22 mouse cellular contexts compared by ENCODE assay signal in genomic region chr6:93548311-93548710, GRCm38 (mm10).
DNase-seq lines count a peak whose midpoint lies in the region; ATAC-seq and TF ChIP-seq lines count a peak whose summit lies in the region.
"Had no signal": no experiment of that assay in that cellular context is flagged by ENCODE, and none has a peak within 500 bp of the region (broad histone marks: within the 10 kb centered on the region; RNA-seq: fewer than 3 reads in every experiment).

No protein-coding gene starts in this region.

- intact Hi-C loops in heart, postnatal 14 days (cut with DNase I): loop anchor here (10.0 kb wide), 2 partner anchors 374 to 674 kb away; no protein-coding TSS in a partner anchor

- no peaks in the 10 kb centered on the region for H3K27me3 ChIP-seq in midbrain, embryonic 11.5 days (ENCODE audit: control insufficient read depth, insufficient read depth, low read length)
- H3K27me3 ChIP-seq in midbrain, postnatal 0 days (ENCODE audit: insufficient read depth, low read length): no peaks in the 10 kb centered on the region
- H3K27me3 ChIP-seq: forebrain, embryonic 13.5 days; hindbrain, embryonic 12.5 days; hindbrain, embryonic 15.5 days had no signal

- TF ChIP-seq CTCF in midbrain, postnatal 0 days (IDR thresholded peaks at IDR 0.05): no peak

- no peak overlapping the region for H3K9ac ChIP-seq in midbrain, embryonic 11.5 days (ENCODE audit: low read length)
- H3K9ac ChIP-seq in midbrain, postnatal 0 days (replicated peaks; ENCODE audit: low read length, poor library complexity, severe bottlenecking): no peak overlapping the region
- H3K9ac ChIP-seq: forebrain, embryonic 13.5 days; hindbrain, embryonic 12.5 days; hindbrain, embryonic 15.5 days had no signal

- H3K4me2 ChIP-seq in midbrain, embryonic 11.5 days: no peak overlapping the region
- H3K4me2 ChIP-seq in midbrain, postnatal 0 days (ENCODE audit: low read depth, low read length, poor library complexity, severe bottlenecking): no peak overlapping the region
- H3K4me2 ChIP-seq: forebrain, embryonic 13.5 days; heart, embryonic 11.5 days; hindbrain, embryonic 12.5 days; hindbrain, embryonic 15.5 days had no signal

- ATAC-seq in midbrain, embryonic 11.5 days (ENCODE audit: low FRiP score): no peak
- no peak for ATAC-seq in midbrain, postnatal 0 days (ENCODE audit: low FRiP score)
- ATAC-seq: activated CD4-positive, CD25-positive, alpha-beta regulatory T cell, adult 4 months; forebrain, embryonic 13.5 days; forebrain, embryonic 16.5 days; intestine, postnatal 0 days had no signal

- H3K4me1 ChIP-seq in midbrain, embryonic 11.5 days (ENCODE audit: control insufficient read depth, insufficient read depth, low read length): no peaks in the 10 kb centered on the region
- H3K4me1 ChIP-seq in midbrain, postnatal 0 days (ENCODE audit: insufficient read depth, low read length): no peaks in the 10 kb centered on the region
- H3K4me1 ChIP-seq: hindbrain, embryonic 12.5 days; hindbrain, embryonic 15.5 days had no signal

- peak; percentile 44 for DNase-seq in gastrocnemius, adult 18-20 months (ENCODE audit: low spot score)
- DNase-seq in gastrocnemius, postnatal 4 days (ENCODE audit: low spot score in 2 of 2): no peak
- DNase-seq in heart, adult 18-20 months: peak; percentile 12 to 51
- no peak for DNase-seq in heart, postnatal 14 days
- peak; percentile 60 for DNase-seq in midbrain, embryonic 11.5 days (ENCODE audit: low spot score, missing footprints)
- no peak for DNase-seq in midbrain, postnatal 0 days (ENCODE audit: low spot score)
- DNase-seq: adrenal gland, adult 8-10 months; adrenal gland, postnatal 25 days; cerebellum, adult 11-12 months; cerebellum, adult 8-10 months; cerebellum, postnatal 10 days; cerebellum, postnatal 36 days; kidney, adult 2 months had no signal

- no peak overlapping the region for H3K4me3 ChIP-seq in midbrain, embryonic 11.5 days (ENCODE audit: low read depth, low read length)
- H3K4me3 ChIP-seq in midbrain, postnatal 0 days (ENCODE audit: low read depth, low read length): no peak overlapping the region
- H3K4me3 ChIP-seq: forebrain, embryonic 10.5 days; forebrain, embryonic 13.5 days; heart, adult 2 months; hindbrain, embryonic 12.5 days; hindbrain, embryonic 15.5 days had no signal

- no peaks in the 10 kb centered on the region for H3K9me3 ChIP-seq in midbrain, embryonic 11.5 days (ENCODE audit: control insufficient read depth, low read length)
- H3K9me3 ChIP-seq in midbrain, postnatal 0 days (ENCODE audit: low read length): no peaks in the 10 kb centered on the region
- H3K9me3 ChIP-seq: forebrain, embryonic 10.5 days; forebrain, embryonic 13.5 days; hindbrain, embryonic 12.5 days; hindbrain, embryonic 15.5 days had no signal

- no peaks in the 10 kb centered on the region for H3K36me3 ChIP-seq in midbrain, embryonic 11.5 days (ENCODE audit: control insufficient read depth, insufficient read depth, low read length)
- no peaks in the 10 kb centered on the region for H3K36me3 ChIP-seq in midbrain, postnatal 0 days (ENCODE audit: insufficient read depth, low read length)
- H3K36me3 ChIP-seq: forebrain, embryonic 10.5 days; hindbrain, embryonic 12.5 days; hindbrain, embryonic 15.5 days had no signal

- 77% methylated on average over 2 of the region's 2 CpGs for WGBS in midbrain, embryonic 11.5 days
- 80% methylated on average over 2 of the region's 2 CpGs for WGBS in midbrain, postnatal 0 days

- no peak overlapping the region for H3K27ac ChIP-seq in midbrain, embryonic 11.5 days (ENCODE audit: low read depth, low read length)
- no peak overlapping the region for H3K27ac ChIP-seq in midbrain, postnatal 0 days (ENCODE audit: low read depth, low read length)
- H3K27ac ChIP-seq: forebrain, embryonic 10.5 days; forebrain, embryonic 13.5 days; heart, adult 2 months; hindbrain, embryonic 12.5 days; hindbrain, embryonic 15.5 days had no signal

Comparison
In these comparisons a context has a peak if more than half of its experiments do, and no peak if none do; other contexts are left out.
1. DNase-seq: peak in gastrocnemius, adult 18-20 months (single experiment), heart, adult 18-20 months (2 of 2) and midbrain, embryonic 11.5 days (single experiment); none in gastrocnemius, postnatal 4 days (0 of 2), heart, postnatal 14 days (0 of 2) and midbrain, postnatal 0 days (single experiment).